Mouse (Mus musculus) liver, embryonic 14.5 days (tissue): ENCODE measurements around the gene Zfp97.

Source experiments
- CTCF ChIP-seq: IDR thresholded peaks from 2 replicates; pipeline ENCODE4 v1.5.1; 2016; ENCODE audit warnings: antibody characterized with exemption, low read depth, control low read depth
- EP300 ChIP-seq: IDR thresholded peaks from 2 replicates; pipeline ENCODE4 v1.6.1; 2016; ENCODE audit warnings: antibody characterized with exemption, low read depth

DNA sequence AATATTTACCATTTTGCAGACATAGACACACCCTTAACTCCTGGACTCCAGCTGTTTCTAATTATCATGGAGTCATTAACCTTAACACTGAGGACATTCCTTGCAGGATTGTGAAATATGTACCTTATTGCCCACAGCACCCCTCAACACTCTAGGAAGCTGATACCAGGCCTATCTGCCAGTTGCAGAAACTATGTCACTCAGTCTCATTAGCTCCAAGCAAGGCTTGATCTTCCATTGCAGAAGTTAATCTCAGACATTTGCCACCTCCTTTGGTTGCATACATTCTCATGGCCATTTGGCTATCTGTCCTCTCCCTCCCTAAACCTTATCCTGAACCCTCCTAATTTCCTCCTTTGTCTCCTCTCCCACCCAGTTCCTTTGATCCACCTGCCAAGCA lies 74.0 kb downstream of the Zfp97 start:
- no peak for TF ChIP-seq CTCF
- TF ChIP-seq EP300: no peak
